Mouse (Mus musculus) C2C12 (cell line): ENCODE measurements around the gene Rnf7.
"Not testable (repeated sequence)": the region's sequence is repeated elsewhere in the genome, so short reads cannot be mapped to it uniquely, and the experiment has no call there.

ENCODE experiments used
- CTCF ChIP-seq: IDR thresholded peaks from one replicate; pipeline ENCODE4 v1.5.1; 2011; ENCODE audit not compliant: control insufficient read depth, insufficient read depth, insufficient read length
- USF1 ChIP-seq: IDR thresholded peaks from one replicate; pipeline ENCODE4 v1.6.1; 2011; ENCODE audit warnings: low read depth, mild to moderate bottlenecking, control low read depth, moderate library complexity

GRCm38 (mm10) chr9:96521574-96521973 is 43.1 kb upstream of the Rnf7 start:
- TF ChIP-seq CTCF, USF1: not testable (repeated sequence)
